Mouse (Mus musculus) liver (tissue): ENCODE measurements around the gene Dnase1l1.
A peak's percentile ranks its signal among the peaks of the same experiment; 100 is the strongest.

Experiments used
- DNase-seq: peaks from one replicate; pipeline ENCODE4 v3.0.0-alpha.2; 2020; ENCODE audit warnings: mixed read lengths

Gene Dnase1l1

DNA sequence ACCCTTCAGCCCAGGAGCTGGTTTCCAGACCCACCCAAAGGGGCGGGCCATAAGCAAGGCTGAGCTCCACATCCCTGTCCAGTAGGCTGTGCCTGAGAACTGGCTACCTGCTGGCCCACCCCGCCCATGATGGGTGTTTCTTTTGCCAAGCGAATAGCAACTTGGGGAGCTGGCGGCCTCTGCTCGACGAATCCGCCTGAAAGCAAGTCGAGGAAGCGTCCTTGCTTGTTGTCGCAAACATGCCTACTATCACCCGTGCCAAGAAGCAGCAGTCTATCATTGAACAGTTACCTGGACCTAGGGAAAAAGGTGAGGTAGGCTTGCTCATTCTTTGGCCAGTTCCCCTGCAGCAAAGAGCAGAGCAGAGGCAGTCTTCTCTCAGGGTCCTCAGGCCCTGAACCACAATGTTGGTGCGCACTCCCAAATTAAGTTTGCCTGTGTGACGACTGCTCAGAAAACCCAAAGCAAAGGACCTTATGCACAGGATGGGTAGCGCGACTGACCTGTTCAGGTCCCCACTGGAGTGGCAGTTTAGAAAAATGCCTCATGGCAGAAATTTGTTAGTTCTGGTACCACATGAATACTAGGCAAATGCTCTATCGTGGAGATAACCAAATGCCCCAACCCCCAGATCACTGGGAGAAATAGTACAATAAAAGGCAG lies at the start of gene Dnase1l1, which contains the start of gene Taz:
Gene Dnase1l1, minus strand, starts transcription at position 606 of the 663 bp plus-strand sequence.
Gene Taz, plus strand, starts transcription at position 181 of the 663 bp plus-strand sequence.
- peak; percentile 93 for DNase-seq

DNA sequence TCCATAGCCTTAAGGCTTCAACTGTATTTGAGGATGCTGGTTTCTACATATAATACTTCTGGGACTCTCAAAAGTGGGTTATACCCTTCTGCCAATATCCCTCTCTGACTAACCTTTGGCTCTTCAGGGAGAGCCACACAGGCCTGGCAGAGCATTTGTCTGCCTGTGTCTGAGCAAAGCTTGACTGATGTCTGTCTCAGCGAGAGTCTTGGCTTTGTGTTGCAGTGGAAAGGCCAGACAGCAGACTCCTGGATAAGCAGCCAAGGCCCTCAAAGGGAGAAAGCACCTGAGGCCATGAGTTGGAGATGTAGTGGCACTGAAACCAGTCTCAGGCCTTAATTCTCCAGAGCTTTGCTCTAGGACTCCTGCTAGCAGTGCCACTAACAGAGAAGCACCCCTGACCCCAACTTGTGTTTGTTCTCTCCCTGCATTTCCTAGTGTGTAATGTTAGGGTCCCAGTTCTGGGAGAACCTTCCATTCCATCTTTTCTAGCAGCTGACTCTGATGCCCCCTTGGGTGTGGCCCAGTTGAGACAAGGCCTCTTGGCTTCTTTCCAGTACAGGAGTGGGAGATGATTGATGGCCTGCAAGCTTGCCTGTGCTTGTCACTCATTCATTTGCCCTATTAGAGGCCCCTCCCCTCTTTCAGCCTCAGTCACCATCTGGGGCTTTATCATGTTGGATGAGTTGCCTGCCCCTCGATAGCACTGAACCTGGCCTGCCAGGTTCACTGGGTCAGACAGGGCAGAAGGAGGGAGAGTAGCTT lies 48.2 kb upstream of the Dnase1l1 start:
- no peak for DNase-seq

DNA sequence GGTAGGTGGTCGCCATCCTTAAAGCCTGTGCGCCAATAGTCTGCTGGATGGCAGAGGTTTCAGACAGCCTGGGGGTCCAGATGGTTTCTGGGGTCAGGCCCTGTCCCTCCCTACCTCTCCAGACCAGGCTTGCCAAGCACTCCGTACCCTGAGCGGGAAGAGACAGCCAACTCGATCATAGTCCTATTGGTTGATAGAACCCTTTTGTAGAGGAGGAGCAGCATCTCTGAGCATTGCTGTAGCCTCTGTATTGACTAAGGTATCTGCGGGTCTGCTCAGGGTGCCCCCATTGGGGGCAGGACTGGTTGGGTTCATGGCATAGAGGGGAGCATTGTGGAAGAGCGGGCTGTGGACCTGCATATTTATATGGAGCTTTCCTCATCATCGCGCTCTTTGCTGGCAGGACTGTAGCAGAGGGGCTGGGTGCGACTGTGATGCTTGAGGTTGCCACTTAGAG lies 47.1 kb upstream of the Dnase1l1 start:
- no peak for DNase-seq

DNA sequence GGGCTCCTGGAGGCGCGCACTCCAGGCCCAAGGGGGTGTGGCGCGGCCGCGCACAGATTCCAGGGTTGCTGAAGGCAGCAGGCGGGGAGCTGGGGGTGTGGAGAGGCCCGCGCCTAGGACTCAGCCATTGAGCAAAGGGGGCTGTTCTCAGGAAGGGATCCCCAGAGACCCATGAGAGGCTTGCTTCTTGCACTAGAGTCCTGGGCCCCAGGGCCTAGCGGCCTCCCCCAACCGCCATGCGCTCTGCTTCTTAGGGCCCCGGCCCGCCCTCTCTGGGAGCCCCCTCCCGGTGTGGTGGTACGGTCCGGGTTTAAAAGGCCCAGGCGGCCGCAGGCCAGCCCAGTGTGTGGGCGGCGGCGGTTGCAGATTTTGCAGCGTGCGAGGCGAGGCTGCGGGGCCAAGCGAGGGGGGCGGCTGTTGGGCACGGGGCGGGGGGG lies 46.6 kb upstream of the Dnase1l1 start, which contains the start of gene Plxna3:
Gene Plxna3, plus strand, starts transcription at position 342 of the 437 bp plus-strand sequence.
- peak; percentile 74 for DNase-seq

DNA sequence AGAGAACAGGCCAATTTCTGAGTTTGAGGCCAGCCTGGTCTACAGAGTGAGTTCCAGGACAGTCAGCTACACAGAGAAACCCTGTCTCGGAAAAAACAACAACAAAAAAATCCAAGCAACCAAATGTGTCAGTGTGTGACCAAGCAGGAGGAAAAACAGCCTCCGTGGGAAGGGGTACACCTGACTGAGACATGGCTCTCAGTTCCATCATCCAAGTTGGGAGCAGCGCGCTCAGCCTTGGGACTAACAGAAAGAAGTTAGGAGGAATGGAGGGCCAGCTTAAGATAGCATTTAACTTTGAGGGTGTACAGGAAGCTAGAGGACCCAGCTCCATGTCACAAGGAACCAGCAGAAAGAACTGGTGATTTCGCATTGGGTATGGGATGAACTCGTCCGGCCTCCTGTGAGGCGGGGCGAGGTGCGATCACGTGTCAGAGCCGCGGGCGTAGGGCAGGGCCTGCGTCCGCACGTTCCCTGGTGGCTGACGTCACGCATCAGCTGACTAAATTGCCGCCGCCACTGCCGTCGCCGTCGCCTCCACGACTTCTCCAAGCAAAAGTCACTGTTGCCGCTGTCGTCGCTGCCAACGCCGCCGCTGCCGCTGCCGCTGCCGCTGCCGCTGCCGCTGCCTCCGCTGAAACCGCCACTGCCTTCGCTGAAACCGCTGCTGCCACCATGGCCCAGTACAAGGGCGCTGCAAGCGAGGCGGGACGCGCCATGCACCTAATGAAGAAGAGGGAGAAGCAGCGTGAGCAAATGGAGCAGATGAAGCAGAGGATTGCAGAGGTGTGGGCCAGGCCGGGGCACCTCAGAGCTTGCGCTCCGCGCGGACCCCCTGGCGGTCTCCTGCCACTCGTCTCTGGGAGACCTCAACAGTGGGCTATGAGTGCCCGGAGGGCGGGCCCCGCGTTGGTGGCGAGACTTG lies 30.7 kb upstream of the Dnase1l1 start, which contains the start of gene Fam50a:
Gene Fam50a, plus strand, starts transcription at position 494 of the 925 bp plus-strand sequence.
- peak; percentile 91 for DNase-seq

DNA sequence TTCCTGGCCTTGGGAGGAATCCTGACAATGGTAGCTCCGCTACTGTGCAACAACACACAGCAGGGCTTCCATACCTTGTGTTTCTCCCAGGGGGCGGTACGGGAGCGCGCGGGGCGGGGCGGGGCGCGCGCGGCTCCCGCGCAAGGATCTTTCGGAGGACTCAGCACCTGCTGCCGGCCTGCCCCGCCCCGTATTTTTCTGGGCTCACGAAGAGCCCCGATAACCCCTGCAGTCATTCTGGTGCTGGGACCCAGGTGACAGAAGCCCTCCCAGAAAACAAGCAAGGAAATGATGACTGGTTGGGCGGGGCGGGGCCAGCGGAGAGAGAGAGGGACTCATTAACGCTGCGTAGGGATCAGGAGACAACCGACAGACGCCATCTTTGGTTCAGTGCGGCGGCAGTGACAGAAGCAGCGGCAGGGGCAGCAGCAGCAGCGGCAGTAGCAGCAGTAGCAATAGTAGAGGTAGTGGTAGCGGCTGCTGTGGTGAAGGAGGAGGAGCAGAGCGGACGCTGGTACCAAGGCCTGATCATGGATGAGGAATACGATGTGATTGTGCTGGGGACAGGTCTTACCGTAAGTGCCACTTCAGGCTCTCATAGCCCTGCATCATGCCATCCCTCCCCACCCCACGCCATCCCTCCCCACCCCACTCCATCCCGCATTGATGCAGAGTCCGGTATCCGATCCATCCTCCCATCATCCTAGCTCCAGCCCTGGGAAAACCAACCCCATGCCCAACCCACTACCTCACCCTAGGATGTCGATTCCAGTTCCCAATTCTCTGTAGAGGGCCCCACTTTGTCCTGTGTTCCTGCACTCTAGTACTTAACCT lies 22.9 kb upstream of the Dnase1l1 start, which contains the start of gene Gdi1:
Gene Gdi1, plus strand, starts transcription at position 132 of the 834 bp plus-strand sequence.
- peak; percentile 83 for DNase-seq

DNA sequence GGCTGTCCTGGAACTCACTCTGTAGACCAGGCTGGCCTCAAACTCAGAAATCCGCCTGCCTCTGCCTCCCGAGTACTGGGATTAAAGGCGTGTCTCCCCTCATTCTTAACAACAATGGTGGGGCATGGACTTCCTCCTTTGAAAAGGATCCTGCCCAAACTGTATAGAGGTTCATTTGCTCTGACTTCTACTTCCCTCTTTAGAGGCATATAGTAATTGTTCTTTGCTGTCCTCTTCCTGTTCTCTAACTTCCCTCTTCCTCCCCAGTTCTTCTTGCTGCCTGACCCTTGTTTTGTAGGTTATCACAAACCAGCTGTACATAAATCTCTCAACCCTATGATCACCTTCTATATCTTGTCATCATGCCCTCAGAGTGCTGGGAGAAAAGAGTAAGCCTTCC lies 17.6 kb upstream of the Dnase1l1 start:
- no peak for DNase-seq

DNA sequence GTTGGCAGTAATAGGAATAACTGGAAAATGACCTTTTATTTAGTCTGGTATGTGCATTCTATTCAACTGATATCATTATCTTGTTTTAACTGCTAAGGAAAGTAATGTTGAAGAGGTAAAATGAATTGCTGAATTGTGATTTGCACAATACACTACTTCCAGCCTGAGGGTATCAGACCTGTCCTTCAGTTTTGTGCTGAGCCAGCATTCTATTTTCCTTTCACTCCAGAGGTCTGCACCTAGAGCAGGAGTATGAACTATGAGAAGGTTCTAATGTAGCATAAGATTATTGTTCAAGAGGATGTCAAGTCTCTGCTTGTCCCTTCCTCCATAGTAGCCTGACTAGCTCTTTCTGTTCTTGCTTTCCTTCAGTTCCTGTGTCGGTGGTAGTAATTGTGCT lies 16.2 kb upstream of the Dnase1l1 start:
- no peak for DNase-seq

DNA sequence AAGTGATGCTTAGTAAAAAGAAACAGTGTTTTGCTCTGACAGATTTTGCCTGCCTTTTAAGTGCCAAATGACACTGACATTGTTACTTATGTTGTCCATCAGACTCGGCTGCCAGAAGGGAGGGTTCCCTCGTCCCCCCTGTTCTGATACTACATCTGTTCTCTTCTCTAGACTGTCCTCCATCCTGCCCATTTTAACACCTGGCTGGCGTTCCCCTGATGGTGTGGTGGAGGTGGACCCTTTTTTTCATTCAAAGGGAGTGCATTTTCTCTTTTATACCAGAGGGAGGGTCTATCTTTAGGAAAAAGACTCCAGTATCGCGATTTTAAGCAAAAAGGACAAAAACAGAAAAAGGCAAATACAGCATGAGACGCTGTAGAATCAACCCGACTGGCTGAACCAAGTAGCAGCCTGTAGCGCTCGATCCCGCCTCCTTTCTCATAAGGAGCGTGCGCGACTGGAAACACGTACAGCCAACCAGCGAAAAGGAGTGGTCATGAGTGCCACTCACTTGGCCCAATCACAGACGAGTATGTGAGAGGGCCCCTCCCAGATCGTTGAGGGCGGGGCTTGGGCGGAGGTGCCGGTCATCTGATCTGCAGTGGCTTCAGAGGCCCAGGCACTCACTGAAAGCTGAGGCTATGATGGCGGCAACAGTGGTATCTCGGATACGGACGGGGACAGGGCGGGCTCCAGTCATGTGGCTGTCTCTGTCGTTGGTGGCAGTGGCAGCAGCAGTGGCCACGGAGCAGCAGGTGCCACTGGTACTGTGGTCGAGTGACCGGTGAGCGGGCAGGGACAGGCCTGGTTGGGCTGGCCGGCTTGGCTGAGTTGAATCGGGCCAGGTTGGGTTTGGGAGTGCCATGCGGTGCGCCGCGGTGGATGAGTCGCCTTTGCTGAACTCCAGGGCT lies 14.7 kb upstream of the Dnase1l1 start, which contains the start of gene Atp6ap1:
Gene Atp6ap1, plus strand, starts transcription at position 560 of the 911 bp plus-strand sequence.
- DNase-seq, result peak; percentile 96

DNA sequence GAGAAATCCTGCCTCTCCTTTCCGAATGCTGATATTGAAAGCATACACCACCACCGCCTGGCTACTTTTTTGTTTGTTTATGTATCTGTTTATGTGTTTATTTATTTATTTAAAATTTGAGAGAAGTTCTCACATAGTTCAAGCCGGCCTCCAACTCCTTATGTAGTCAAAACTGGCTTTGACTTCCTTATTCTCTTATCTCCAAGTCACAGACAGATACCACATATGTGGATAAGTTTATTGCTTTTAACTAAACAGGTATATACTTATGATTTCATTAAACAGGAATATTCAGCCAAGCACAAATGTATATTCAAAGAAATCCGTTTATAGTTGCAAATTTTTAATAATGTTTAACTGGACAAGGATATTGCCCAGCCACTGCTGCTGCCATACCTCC lies 11.3 kb upstream of the Dnase1l1 start:
- DNase-seq, result no peak

DNA sequence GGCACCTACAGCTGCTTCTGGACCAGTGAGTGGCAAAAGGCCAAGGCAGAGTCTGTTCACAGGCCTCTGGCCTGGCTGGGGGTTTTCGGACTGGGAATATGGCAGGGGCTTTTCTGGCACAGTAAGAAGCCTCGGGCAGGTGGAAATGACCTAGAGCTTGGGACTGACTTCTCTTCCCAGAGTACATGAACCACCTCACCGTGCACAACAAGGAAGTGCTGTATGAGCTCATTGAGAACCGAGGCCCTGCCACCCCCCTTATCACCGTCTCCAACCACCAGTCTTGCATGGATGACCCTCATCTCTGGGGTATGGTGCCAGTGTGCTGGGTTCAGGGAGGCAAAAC lies 928 bp upstream of the Dnase1l1 start:
- DNase-seq, result no peak

DNA sequence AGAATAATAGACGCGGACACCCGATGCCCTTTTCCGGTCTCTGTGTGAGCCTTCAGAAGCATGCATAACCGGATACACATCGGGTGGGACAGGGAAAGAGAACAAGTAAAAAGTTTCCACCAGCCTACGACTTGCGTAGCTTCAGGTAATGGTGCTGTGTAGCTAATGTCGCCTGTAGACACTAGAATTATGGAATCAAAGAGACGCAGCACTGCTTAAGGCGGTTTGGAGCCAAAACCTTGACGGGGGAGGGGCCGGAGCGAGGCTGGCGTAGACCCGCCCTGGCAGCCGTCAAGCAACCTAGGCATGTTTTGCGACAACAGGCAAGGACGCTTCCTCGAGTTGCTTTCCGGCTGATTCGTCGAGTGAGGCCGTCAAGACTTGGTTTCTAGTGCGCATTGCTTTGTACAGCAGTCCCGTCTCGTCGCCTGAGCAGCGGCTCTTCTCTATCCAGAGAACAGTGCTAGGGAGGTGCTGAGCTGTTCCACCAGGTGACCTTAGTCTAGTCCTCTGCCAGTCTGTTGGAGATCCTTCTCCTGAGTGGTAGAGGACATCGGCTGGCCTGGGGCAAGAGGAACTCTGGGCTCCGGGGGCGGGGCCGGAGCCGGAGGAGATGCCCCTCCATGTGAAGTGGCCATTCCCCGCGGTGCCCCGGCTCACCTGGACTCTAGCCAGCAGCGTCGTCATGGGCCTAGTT lies 406 bp upstream of the Dnase1l1 start:
- DNase-seq, result peak; percentile 88

DNA sequence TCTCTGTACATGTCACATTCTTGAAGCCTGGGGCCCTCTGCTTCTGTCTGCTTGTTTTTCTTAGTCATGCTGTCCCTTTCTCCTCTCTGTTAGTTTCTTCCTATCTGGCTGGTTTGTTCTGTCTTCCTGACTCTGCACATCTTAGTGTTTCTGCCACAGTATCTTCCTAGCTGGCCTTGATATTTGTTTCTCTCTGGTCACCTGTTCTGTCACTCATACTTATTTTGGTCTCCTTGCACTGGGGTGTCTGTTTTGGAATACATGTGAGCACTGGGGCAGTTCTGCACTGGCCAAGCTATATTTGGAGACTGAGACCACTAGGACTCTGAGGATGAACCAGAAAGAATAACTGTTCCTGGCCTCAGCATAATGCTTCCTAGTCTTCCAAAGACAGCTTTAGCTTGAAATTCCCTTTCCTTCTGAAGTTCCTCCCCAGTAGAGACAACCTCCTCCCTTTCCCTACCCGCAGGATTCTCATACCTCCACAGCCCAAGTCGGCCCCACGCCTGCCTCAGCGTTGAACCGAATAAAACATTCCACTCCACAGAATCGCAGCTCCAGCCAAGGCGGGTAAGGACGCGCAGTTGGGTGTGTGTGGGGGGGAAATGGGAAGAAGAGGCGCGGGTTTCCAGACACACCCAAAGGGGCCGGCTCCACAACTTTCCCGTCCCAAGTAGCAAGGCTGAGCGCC lies 951 bp downstream of the Dnase1l1 start:
- peak; percentile 23 for DNase-seq

DNA sequence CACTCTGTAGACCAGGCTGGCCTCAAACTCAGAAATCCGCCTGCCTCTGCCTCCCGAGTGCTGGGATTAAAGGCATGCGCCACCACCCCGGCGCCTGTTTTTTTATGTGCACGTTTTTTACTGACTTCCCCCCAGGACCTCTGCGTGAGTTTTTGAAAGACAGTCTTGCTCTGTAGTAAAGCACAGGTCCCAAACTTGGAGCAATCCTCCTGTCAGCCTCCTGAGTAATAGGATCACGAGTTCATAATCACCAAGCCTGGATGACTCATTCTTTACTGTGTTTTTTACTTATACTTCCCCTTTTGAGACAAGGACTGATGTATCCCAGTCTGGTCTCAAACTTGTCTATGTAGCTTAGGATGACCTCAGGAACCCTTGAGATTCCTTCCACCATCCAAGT lies 4.2 kb downstream of the Dnase1l1 start:
- DNase-seq, result no peak

DNA sequence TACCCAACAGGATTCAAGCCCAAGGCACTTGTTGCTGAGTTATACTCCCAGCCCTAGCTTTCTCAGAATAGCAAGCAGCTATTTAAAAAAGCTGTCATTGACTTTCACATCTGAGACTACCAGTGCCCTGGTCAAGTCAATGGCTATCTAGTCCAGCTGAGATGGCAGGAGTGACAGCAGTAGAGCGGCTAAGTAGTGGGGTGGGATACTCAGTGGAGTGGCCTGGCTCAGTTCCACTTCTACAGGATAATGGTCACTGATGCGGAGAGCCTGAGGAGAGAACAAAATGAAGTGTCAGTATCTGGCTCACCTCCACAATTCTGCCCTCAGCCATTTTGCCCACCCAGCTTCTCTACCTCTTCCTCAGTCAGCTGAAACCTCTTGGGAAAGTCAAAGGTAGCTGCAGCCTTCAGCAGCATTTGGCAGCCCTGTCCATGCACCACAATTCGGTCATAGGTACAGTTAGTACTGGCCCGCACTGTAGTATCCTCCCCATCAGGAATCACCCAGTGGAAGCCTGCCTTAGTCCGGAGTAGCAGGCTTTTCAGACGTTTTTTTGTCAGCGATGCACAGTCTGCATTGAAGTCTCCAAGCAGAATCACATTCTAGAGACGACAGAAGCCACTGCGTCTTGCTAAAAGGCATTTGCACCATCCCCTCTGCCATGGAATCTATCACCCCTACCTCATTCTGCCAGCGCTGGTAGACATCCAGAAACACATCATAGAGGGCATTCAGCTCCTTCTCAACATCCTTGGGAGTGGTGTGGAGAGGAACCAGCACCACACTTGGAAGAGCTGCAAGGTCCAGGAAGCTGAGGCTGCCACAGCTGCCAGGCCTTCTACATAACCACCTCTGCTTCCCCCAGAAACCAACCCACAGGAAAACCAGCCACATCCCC lies 8.5 kb downstream of the Dnase1l1 start:
- no peak for DNase-seq

DNA sequence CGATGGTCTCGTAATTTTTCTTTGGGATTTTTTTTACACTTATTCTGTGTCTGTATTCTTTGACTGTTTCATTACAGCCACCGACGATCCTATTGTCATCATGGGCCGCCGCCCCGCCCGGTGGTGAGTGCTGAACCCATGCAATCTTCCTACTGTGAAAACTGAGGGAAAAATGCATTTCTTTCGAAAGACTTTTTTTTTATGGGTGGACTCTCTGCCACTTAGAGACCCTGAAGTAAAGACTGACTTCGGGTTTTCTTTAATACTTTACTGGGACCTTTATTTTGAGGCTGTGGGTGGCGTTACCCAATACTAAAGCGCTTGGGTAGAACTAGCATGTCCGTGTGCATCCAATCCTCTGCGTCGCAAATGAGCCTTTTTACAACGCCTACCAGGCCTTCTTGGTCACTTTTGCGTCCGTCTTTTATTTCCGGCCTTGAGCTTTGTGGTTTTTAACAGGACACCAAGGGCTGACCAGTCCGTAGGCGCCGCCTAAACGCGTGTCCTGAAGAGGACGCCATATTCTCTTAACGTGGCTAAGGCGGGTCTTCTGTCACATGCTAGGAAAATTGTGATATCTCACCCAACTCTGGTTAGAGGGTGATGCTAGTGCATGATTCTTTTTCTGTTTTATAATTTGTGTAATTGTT lies 11.1 kb downstream of the Dnase1l1 start:
- peak; percentile 45 for DNase-seq

DNA sequence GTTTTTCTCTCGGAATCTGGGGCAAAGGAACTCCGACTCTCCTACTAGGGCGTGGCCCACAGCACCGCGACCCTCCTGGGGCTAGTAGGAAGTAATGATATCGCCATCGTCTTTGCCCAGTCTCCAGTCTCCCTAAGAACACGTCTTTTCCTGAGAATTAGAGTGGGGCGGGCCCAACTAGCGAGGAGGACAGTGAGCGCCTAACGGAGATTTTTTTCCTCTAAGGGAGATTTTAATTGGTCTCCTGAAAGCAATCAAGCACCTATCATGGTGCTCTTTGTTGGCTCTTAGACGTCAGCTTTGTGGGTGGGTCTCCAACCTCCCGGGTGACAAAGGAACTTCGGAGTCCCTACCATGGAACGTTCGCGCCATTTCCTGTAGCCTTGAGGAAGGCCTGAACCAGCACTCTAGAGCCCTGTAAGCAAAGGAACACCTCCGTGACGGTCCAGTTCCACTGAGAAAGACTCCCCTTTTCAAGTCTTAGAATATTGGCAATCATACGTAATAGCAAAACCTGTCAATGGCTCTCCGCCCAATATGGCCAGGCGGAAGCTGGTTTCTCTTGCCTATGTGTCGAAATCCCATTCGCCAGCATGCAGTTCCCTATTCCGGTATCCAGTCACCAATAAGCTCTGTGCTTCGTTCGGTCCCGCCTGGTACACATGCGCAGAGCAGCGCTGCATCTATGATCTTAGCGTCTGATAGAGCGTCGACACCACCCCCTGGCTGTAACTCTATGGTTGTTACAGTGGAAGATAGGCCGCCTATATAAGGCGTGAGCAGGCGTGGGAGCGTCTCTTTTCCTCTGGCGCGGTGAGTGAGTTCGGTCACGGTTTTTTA lies 11.9 kb downstream of the Dnase1l1 start, which contains the start of gene Rpl10:
Gene Rpl10, plus strand, starts transcription at position 751 of the 840 bp plus-strand sequence.
- DNase-seq, result peak; percentile 94
